Mouse (Mus musculus) liver, embryonic 13.5 days (tissue): ENCODE data around the gene Osbpl5. TPM values are rescaled to one million over a fixed set of nuclear protein-coding genes. Genes with fewer than 3 reads are reported as not detected.
"Not testable (repeated sequence)": the region's sequence is repeated elsewhere in the genome, so short reads cannot be mapped to it uniquely, and the experiment has no call there.

Source experiments
- ATAC-seq: fragments of 200-750 bp; cut with Nextera tagmentation; 2 replicates; pipeline ENCODE4 v1.8.0; 2017; ENCODE audit warnings: low read depth, mild to moderate bottlenecking, moderate number of reproducible peaks, moderate library complexity
- DNase-seq: peaks from one replicate; pipeline ENCODE4 v3.0.0; 2022
- H3K27ac ChIP-seq: fragments of 300-500 bp; sonication (generic); 2 replicates; pipeline ENCODE4 v1.5.1; 2015; ENCODE audit warnings: moderate library complexity, mild to moderate bottlenecking, inconsistent platforms
- H3K27me3 ChIP-seq: fragments of 300-500 bp; sonication (generic); 2 replicates; pipeline ENCODE4 v1.6.1; 2015; ENCODE audit warnings: mild to moderate bottlenecking, inconsistent platforms
- H3K36me3 ChIP-seq: fragments of 300-500 bp; sonication (generic); 2 replicates; pipeline ENCODE4 v1.6.1; 2015; ENCODE audit warnings: mild to moderate bottlenecking, inconsistent platforms
- H3K4me1 ChIP-seq: fragments of 300-500 bp; sonication (generic); replicated peaks from 2 replicates; pipeline ENCODE4 v1.6.1; 2015; ENCODE audit warnings: inconsistent platforms
- H3K4me2 ChIP-seq: fragments of 300-500 bp; sonication (generic); 2 replicates; pipeline ENCODE4 v1.6.1; 2015; ENCODE audit warnings: inconsistent platforms, mild to moderate bottlenecking, moderate library complexity
- H3K4me3 ChIP-seq: fragments of 300-500 bp; sonication (generic); replicated peaks from 2 replicates; pipeline ENCODE4 v1.5.1; 2015; ENCODE audit warnings: mild to moderate bottlenecking, inconsistent platforms
- H3K9ac ChIP-seq: fragments of 300-500 bp; sonication (generic); 2 replicates; pipeline ENCODE4 v1.6.1; 2015; ENCODE audit warnings: mild to moderate bottlenecking, inconsistent platforms
- H3K9me3 ChIP-seq: fragments of 300-500 bp; sonication (generic); replicated peaks from 2 replicates; pipeline ENCODE4 v1.6.1; 2016; ENCODE audit warnings: inconsistent platforms
- WGBS: fragments of 180-500 bp; shearing (Covaris S2); methylation state at CpG from one replicate; pipeline ENCODE4 v1.1.7; 2015; ENCODE audit not compliant: insufficient replicate concordance; 5-methylcytosine and 5-hydroxymethylcytosine counted together
- polyA plus RNA-seq: library from polyadenylated mRNA; unstranded; fragments of >200 nt; fragmentation: Nextera tagmentation; extraction: Ambion mirVana; gene quantifications from 2 replicates; pipeline ENCODE4 v1.2.1, GENCODE M21; 2015

Gene Osbpl5
- polyA plus RNA-seq, 1 experiment from 2014 or later = 2.4 TPM

- Histone ChIP-seq H3K27ac (no peak overlapping the region), H3K9ac (no peak overlapping the region), H3K27me3 (no peaks in the 10 kb centered on the region), H3K9me3 (no peaks in the 10 kb centered on the region), H3K36me3 (no peaks in the 10 kb centered on the region), H3K4me3 (no peak overlapping the region), H3K4me2 (no peak overlapping the region), H3K4me1 (no peaks in the 10 kb centered on the region)
- DNase-seq = no peak
- no peak for ATAC-seq
- WGBS = 83% methylated on average over 7 of the region's 7 CpGs
These were observed 62.2 kb downstream of the Osbpl5 start for GRCm38 (mm10) chr7:143694550-143694949.

- ATAC-seq = no peak
- Histone ChIP-seq H3K27ac (no peak overlapping the region), H3K4me2 (no peak overlapping the region), H3K4me3 (no peak overlapping the region), H3K9ac (no peak overlapping the region), H3K36me3 (no peaks in the 10 kb centered on the region), H3K4me1 (no peaks in the 10 kb centered on the region), H3K9me3 (no peaks in the 10 kb centered on the region), H3K27me3 (no peaks in the 10 kb centered on the region)
- no peak for DNase-seq
- 75% methylated on average over 12 of the region's 12 CpGs for WGBS
These were observed 63.9 kb downstream of the Osbpl5 start for GRCm38 (mm10) chr7:143692746-143693510.

- no peak overlapping the region for H3K4me2 ChIP-seq
- WGBS = 75% methylated on average over 4 of the region's 4 CpGs
- H3K27ac ChIP-seq = no peak overlapping the region
- DNase-seq (no peak), ATAC-seq (no peak)
- H3K4me1 ChIP-seq = no peaks in the 10 kb centered on the region
- no peaks in the 10 kb centered on the region for H3K27me3 ChIP-seq
- no peaks in the 10 kb centered on the region for H3K9me3 ChIP-seq
- no peak overlapping the region for H3K4me3 ChIP-seq
- H3K9ac ChIP-seq = no peak overlapping the region
- no peaks in the 10 kb centered on the region for H3K36me3 ChIP-seq
These were observed 64.9 kb downstream of the Osbpl5 start for GRCm38 (mm10) chr7:143691909-143692308.

GRCm38 (mm10) chr7:143691181-143691580, 65.6 kb downstream of the Osbpl5 start:
- WGBS = 65% methylated on average over 5 of the region's 5 CpGs

GRCm38 (mm10) chr7:143689946-143690345, 66.8 kb downstream of the Osbpl5 start:
- Histone ChIP-seq H3K4me1 (peaks cover 3% of the 10 kb centered on the region; the same call in 1 of the 2 replicates), H3K27ac (no peak overlapping the region), H3K36me3 (no peaks in the 10 kb centered on the region), H3K27me3 (peaks cover 7% of the 10 kb centered on the region), H3K9me3 (no peaks in the 10 kb centered on the region), H3K9ac (no peak overlapping the region), H3K4me2 (no peak overlapping the region), H3K4me3 (no peak overlapping the region)
- 34% methylated on average over 4 of the region's 4 CpGs for WGBS
- DNase-seq (no peak), ATAC-seq (no peak)

More at GRCm38 (mm10) chr7:143691181-143691580, 65.6 kb downstream of the Osbpl5 start:
- Histone ChIP-seq H3K9ac (no peak overlapping the region), H3K27me3 (no peaks in the 10 kb centered on the region), H3K9me3 (no peaks in the 10 kb centered on the region), H3K27ac (no peak overlapping the region), H3K36me3 (no peaks in the 10 kb centered on the region), H3K4me2 (no peak overlapping the region), H3K4me1 (no peaks in the 10 kb centered on the region), H3K4me3 (no peak overlapping the region)
- DNase-seq = no peak
- no peak for ATAC-seq

- Histone ChIP-seq H3K9ac (no peak overlapping the region), H3K9me3 (no peaks in the 10 kb centered on the region), H3K4me2 (no peak overlapping the region), H3K4me1 (peaks cover 3% of the 10 kb centered on the region; the same call in 1 of the 2 replicates), H3K4me3 (no peak overlapping the region), H3K27ac (no peak overlapping the region), H3K27me3 (peaks cover 7% of the 10 kb centered on the region), H3K36me3 (no peaks in the 10 kb centered on the region)
- no peak for DNase-seq
- WGBS = 63% methylated on average over 7 of the region's 7 CpGs
- ATAC-seq = no peak
These were observed 67.3 kb downstream of the Osbpl5 start for GRCm38 (mm10) chr7:143689481-143689880.

- ATAC-seq, DNase-seq, H3K4me3 ChIP-seq, H3K9me3 ChIP-seq, H3K36me3 ChIP-seq, H3K9ac ChIP-seq, H3K4me2 ChIP-seq, H3K27ac ChIP-seq, H3K4me1 ChIP-seq, H3K27me3 ChIP-seq: not testable (repeated sequence)
- 40% methylated on average over 3 of the region's 3 CpGs for WGBS
These were observed 70.1 kb downstream of the Osbpl5 start for GRCm38 (mm10) chr7:143686676-143687075.

GRCm38 (mm10) chr7:143686191-143686590, 70.6 kb downstream of the Osbpl5 start:
- not testable (repeated sequence) for ATAC-seq
- WGBS = 20% methylated on average over 4 of the region's 4 CpGs

GRCm38 (mm10) chr7:143685359-143686067, 71.3 kb downstream of the Osbpl5 start, which contains the start of gene Tnfrsf23:
TSS of gene Tnfrsf23 (minus strand) at chr7:143685872.
- Histone ChIP-seq H3K36me3 (no peaks in the 10 kb centered on the region), H3K9ac (no peak within 1 kb of the TSS; the same call in 1 of the 2 replicates), H3K4me3 (peak within 1 kb of the TSS; percentile 49), H3K27me3 (peaks cover 7% of the 10 kb centered on the region), H3K9me3 (no peaks in the 10 kb centered on the region), H3K4me1 (peaks cover 3% of the 10 kb centered on the region; the same call in 1 of the 2 replicates), H3K4me2 (peak within 1 kb of the TSS; percentile 73), H3K27ac (no peak within 1 kb of the TSS)
- ATAC-seq (peak; percentile 86), DNase-seq (peak; percentile 46)
- WGBS = 3% methylated on average over 35 of the region's 35 CpGs

More at GRCm38 (mm10) chr7:143686191-143686590, 70.6 kb downstream of the Osbpl5 start:
- not testable (repeated sequence) for H3K36me3 ChIP-seq, H3K4me3 ChIP-seq, H3K27ac ChIP-seq, H3K9ac ChIP-seq, H3K4me2 ChIP-seq, H3K27me3 ChIP-seq, H3K9me3 ChIP-seq, DNase-seq, H3K4me1 ChIP-seq

GRCm38 (mm10) chr7:143684569-143684968, 72.2 kb downstream of the Osbpl5 start:
- WGBS = 64% methylated on average over 1 of the region's 2 CpGs

GRCm38 (mm10) chr7:143681566-143681965, 75.2 kb downstream of the Osbpl5 start:
- no peak overlapping the region for H3K9ac ChIP-seq
- no peaks in the 10 kb centered on the region for H3K36me3 ChIP-seq
- no peak for ATAC-seq
- no peak for DNase-seq
- H3K27ac ChIP-seq = no peak overlapping the region
- peaks cover 3% of the 10 kb centered on the region; the same call in 1 of the 2 replicates for H3K4me1 ChIP-seq
- H3K27me3 ChIP-seq = peaks cover 7% of the 10 kb centered on the region
- no peak overlapping the region for H3K4me2 ChIP-seq
- H3K9me3 ChIP-seq = no peaks in the 10 kb centered on the region
- no peak overlapping the region for H3K4me3 ChIP-seq
- WGBS = 61% methylated on average over 1 of the region's 1 CpGs

More at GRCm38 (mm10) chr7:143684569-143684968, 72.2 kb downstream of the Osbpl5 start:
- H3K4me3 ChIP-seq, H3K4me1 ChIP-seq, H3K4me2 ChIP-seq, DNase-seq, H3K9me3 ChIP-seq, ATAC-seq, H3K27me3 ChIP-seq, H3K27ac ChIP-seq, H3K9ac ChIP-seq, H3K36me3 ChIP-seq: not testable (repeated sequence)
